Mouse (Mus musculus) adrenal gland, adult 2 months (tissue): ENCODE data around the gene Fancc. TPM values are rescaled to one million over a fixed set of nuclear protein-coding genes. Genes with fewer than 3 reads are reported as not detected.
A peak's percentile ranks its signal among the peaks of the same experiment; 100 is the strongest.
"Not testable (repeated sequence)": the region's sequence is repeated elsewhere in the genome, so short reads cannot be mapped to it uniquely, and the experiment has no call there.

Experiments
- DNase-seq: peaks from one replicate; pipeline ENCODE4 v3.0.0; 2021
- polyA plus RNA-seq: library from polyadenylated mRNA; depleted of rRNA; stranded (reverse); fragments of >200 nt; gene quantifications from 2 replicates; pipeline ENCODE4 v1.2.3, GENCODE M21; 2012
- total RNA-seq, 2 experiments: library from RNA; stranded (reverse); gene quantifications; 2 replicates each; pipeline ENCODE4 v1.2.3; 2021

The Fancc gene
- total and polyA plus RNA-seq, 3 experiments, result 7.5 to 10.0 (median 9.2) TPM

DNA sequence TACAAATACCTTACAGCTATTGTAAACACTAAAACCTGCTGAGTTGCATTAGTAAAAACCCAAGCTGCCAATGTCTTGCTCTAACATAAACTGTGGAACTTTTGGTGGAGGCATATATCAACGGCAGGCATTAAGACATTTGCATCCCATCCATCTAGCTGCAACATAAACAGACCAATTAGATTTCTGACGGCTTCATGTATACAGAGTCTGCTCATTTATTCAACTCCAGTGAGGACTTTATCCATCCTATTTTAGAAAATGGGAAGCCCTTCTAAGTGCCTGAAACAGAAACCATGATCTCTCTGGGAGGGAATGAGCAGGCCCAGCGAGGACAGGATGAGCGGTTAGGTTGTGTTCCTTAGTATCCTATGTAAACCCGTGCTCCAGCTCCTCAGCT is 18.5 kb upstream of the Fancc start:
- DNase-seq, result no peak

DNA sequence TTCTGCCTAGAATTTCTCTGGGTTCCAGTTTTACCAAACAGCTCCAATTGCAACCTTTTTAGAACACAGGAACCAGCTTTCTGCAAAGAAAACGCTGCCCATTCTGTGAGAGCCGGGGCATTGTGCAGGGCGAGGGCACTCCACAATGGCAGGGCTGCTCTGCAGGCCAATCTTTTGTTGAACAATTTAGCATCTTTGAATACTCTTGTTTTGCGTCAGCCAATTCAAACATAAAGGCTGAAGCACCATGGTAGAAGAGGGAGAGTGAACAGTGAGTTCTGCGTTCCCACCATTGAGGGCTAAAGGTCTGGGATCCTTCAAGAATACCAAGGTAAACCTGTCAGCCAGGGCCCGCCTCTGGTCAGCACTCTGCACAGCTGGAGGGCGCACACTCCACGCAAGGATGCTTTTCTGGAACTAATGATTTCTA is 17.9 kb upstream of the Fancc start:
- no peak for DNase-seq

GRCm38 (mm10) chr13:63513374-63514098 is 16.5 kb upstream of the Fancc start:
- DNase-seq, result peak; percentile 52

DNA sequence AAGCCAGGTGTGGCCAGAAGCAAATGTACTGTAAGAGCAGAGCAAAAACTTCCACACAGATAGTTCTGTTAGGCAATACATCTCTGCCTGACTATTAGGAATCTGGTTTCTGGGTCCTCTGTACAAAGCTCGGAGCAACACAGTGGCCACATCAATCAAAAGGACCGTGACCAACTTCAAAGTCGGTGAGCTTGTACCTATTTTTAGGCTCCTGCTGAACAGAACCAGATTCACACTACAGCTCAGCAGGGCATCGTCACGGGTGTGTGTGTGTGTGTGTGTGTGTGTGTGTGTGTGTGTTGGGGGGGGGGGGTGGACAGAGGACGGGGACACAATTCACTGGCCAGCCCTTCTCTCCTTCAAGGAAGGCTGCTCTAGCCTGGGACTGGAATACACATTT is 15.3 kb upstream of the Fancc start:
- DNase-seq, result peak; percentile 54

- no peak for DNase-seq
Measured at GRCm38 (mm10) chr13:63507821-63508220, 10.7 kb upstream of the Fancc start.

DNA sequence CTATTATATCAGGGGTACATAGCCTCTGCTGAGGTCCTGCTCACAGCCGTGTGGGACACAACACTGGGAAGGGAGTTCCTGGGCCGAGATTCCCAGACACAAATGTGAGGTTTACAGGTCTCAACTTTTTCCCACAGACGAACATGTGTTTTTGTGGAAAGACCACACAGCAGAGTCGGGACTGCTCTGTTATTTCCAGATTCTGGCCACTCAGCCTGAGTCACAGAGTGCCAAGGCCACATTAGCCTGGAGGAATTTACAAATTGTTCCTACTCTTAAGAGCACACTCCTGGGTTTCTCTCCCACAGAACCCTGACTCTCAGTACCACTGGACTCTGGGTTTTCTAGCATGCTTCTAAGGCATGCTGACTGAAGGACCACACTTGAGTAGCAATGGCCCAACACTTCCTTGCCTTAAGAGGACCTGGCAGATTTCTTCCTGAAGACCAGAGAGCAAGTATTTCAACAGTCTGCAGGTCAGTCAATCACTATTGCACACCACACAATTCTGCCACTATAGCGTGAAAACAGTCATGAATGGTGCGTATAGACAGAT is 10.0 kb upstream of the Fancc start:
- DNase-seq, result peak; percentile 77

GRCm38 (mm10) chr13:63506364-63506763 is 9.3 kb upstream of the Fancc start:
- DNase-seq, result no peak

- DNase-seq, result no peak
Measured at GRCm38 (mm10) chr13:63502391-63502790, 5.3 kb upstream of the Fancc start.

DNA sequence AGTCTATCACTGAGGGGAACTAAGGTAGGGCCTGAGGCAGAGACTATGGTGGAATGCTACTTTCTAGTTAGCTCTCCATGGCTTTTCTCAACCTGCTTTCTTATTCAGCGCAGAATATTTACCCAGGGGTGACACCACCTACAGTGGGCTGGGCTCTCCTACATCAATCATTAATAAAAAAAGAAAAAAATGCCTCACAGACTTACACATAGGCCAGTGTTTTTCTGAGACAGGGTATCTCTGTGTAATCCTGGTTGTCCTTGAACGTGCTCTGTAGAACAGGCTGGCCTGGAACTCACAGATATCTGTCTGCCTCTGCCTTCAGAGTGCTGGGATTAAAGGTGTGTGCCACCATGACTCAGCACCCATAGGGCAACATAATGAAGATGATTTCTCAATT is 2.4 kb upstream of the Fancc start:
- no peak for DNase-seq

DNA sequence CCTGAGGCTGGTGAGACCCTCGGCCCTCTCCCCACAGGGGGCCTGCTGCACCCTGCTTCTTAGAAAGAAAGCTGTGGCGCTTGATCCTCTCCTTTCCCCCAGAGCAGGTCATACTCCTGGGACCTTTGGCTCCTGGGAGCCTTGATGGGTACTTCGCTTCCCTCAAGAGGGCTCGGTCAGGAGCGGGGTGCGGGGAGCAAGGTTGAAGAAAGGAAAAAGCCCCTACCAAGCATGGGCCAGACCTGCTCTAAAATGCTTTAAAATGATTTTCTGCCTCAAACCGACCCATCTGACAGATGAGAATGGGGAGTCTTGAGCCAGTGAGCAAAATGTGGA is 9.4 kb downstream of the Fancc start:
- no peak for DNase-seq

GRCm38 (mm10) chr13:63486791-63487706 is 10.0 kb downstream of the Fancc start:
- no peak for DNase-seq

- DNase-seq, result no peak
Measured at GRCm38 (mm10) chr13:63475356-63475755, 21.7 kb downstream of the Fancc start.

- peak; percentile 49 for DNase-seq
Measured at GRCm38 (mm10) chr13:63452898-63453297, 44.2 kb downstream of the Fancc start.

DNA sequence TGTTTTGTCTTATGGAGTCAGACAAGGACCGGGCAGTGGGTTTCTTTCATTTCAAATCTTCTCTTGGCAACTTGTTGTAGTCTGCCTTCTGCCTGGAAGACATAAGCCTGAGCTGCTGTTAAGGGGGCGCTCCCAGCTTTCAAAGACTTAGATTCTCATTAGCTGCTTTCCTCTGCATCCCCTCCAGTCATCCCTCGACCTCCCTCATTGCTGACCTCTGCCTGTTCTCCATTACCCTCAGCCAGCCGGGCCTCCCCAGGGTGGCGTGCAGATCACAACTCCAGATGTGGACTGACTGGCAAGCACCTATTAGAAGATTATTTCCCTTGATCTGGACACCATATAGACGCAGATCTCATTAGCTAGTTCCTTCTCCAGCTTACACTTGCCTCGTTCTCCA is 45.9 kb downstream of the Fancc start:
- no peak for DNase-seq

- no peak for DNase-seq
Measured at GRCm38 (mm10) chr13:63445419-63445818, 51.7 kb downstream of the Fancc start.

- no peak for DNase-seq
Measured at GRCm38 (mm10) chr13:63432759-63433158, 64.3 kb downstream of the Fancc start.

GRCm38 (mm10) chr13:63431857-63432191 is 65.3 kb downstream of the Fancc start:
- no peak for DNase-seq

GRCm38 (mm10) chr13:63431030-63431856 is 65.8 kb downstream of the Fancc start:
- DNase-seq, result peak; percentile 97

- no peak for DNase-seq
Measured at GRCm38 (mm10) chr13:63430681-63431029, 66.4 kb downstream of the Fancc start.

GRCm38 (mm10) chr13:63430206-63430605 is 66.9 kb downstream of the Fancc start:
- DNase-seq, result no peak

DNA sequence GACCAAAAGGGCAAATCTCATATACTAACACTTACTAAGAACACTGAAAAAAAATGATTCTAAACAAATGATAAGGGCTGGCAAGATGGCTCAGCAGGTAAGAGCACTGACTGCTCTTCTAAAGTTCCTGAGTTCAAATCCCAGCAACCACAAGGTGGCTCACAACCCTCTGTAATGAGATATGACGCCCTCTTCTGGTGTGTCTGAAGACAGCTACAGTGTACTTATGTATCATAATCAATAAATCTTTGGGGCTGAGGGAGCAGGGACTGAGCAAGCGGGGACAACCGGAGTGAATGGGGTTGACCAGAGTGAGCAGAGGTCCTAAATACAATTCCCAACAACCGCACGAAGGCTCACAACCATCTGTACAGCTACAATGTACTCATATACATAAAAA is 68.9 kb downstream of the Fancc start:
- DNase-seq, result not testable (repeated sequence)

GRCm38 (mm10) chr13:63423060-63423459 is 74.0 kb downstream of the Fancc start:
- DNase-seq, result no peak
